Mouse (Mus musculus) liver, embryonic 16.5 days (tissue): ENCODE data around the gene Rbm26. TPM values are rescaled to one million over a fixed set of nuclear protein-coding genes. Genes with fewer than 3 reads are reported as not detected.

Experiments used
- ATAC-seq: fragments of 200-750 bp; cut with Nextera tagmentation; 2 replicates; pipeline ENCODE4 v1.8.0; 2017; ENCODE audit warnings: low read depth, mild to moderate bottlenecking, moderate number of reproducible peaks, moderate library complexity
- H3K27ac ChIP-seq: fragments of 300-500 bp; sonication (generic); 2 replicates; pipeline ENCODE4 v1.5.1; 2014; ENCODE audit warnings: mild to moderate bottlenecking, low read length
- H3K27me3 ChIP-seq: fragments of 300-500 bp; sonication (generic); 2 replicates; pipeline ENCODE4 v1.6.1; 2014; ENCODE audit warnings: low read depth, low read length, mixed read lengths; ENCODE audit not compliant: control insufficient read depth, insufficient read depth
- H3K36me3 ChIP-seq: fragments of 300-500 bp; sonication (generic); 2 replicates; pipeline ENCODE4 v1.6.1; 2014; ENCODE audit warnings: mild to moderate bottlenecking; ENCODE audit not compliant: control insufficient read depth, insufficient read depth
- H3K4me1 ChIP-seq: fragments of 300-500 bp; sonication (generic); 2 replicates; pipeline ENCODE4 v1.6.1; 2014; ENCODE audit warnings: low read depth, low read length, mixed read lengths; ENCODE audit not compliant: control insufficient read depth
- H3K4me2 ChIP-seq: fragments of 300-500 bp; sonication (generic); 2 replicates; pipeline ENCODE4 v1.6.1; 2014; ENCODE audit warnings: low read depth, low read length, mixed read lengths
- H3K4me3 ChIP-seq: fragments of 300-500 bp; sonication (generic); 2 replicates; pipeline ENCODE4 v1.5.1; 2014; ENCODE audit warnings: low read depth, mild to moderate bottlenecking, low read length
- H3K9ac ChIP-seq: fragments of 300-500 bp; sonication (generic); 2 replicates; pipeline ENCODE4 v1.6.1; 2014; ENCODE audit warnings: low read depth, low read length
- H3K9me3 ChIP-seq: fragments of 300-500 bp; sonication (generic); replicated peaks from 2 replicates; pipeline ENCODE4 v1.6.1; 2016; ENCODE audit warnings: low read length; ENCODE audit not compliant: control insufficient read depth
- WGBS: fragments of 180-500 bp; shearing (Covaris S2); extraction: QIAGEN DNeasy Blood & Tissue Kit; methylation state at CpG from one replicate; pipeline ENCODE4 v1.1.7; 2014; ENCODE audit not compliant: insufficient replicate concordance; 5-methylcytosine and 5-hydroxymethylcytosine counted together
- polyA plus RNA-seq: library from polyadenylated mRNA; unstranded; fragments of >200 nt; fragmentation: Nextera tagmentation; extraction: Ambion mirVana; gene quantifications from 2 replicates; pipeline ENCODE4 v1.2.1, GENCODE M21; 2015

The Rbm26 gene
- polyA plus RNA-seq, 1 experiment from 2014 or later, result 6.9 TPM

- no peak overlapping the region for H3K4me3 ChIP-seq
- WGBS, result 85% methylated on average over 7 of the region's 7 CpGs
- H3K27ac ChIP-seq, result no peak overlapping the region
- H3K4me2 ChIP-seq, result no peak overlapping the region
- H3K9ac ChIP-seq, result no peak overlapping the region
- H3K36me3 ChIP-seq, result no peaks in the 10 kb centered on the region
- H3K9me3 ChIP-seq, result no peaks in the 10 kb centered on the region
- ATAC-seq, result no peak
- no peaks in the 10 kb centered on the region for H3K27me3 ChIP-seq
- H3K4me1 ChIP-seq, result no peaks in the 10 kb centered on the region
Observed at GRCm38 (mm10) chr14:105074376-105074775, 102.8 kb downstream of the Rbm26 start.

GRCm38 (mm10) chr14:105071010-105071509 lies 106.1 kb downstream of the Rbm26 start:
- H3K4me3 ChIP-seq, result no peak overlapping the region
- H3K4me1 ChIP-seq, result no peaks in the 10 kb centered on the region
- 55% methylated on average over 14 of the region's 14 CpGs for WGBS
- no peak overlapping the region for H3K27ac ChIP-seq
- H3K27me3 ChIP-seq, result no peaks in the 10 kb centered on the region
- H3K9ac ChIP-seq, result no peak overlapping the region
- no peak overlapping the region for H3K4me2 ChIP-seq
- no peaks in the 10 kb centered on the region for H3K9me3 ChIP-seq
- H3K36me3 ChIP-seq, result no peaks in the 10 kb centered on the region
- ATAC-seq, result no peak

GRCm38 (mm10) chr14:105070258-105071009 lies 106.7 kb downstream of the Rbm26 start:
- no peak overlapping the region for H3K9ac ChIP-seq
- H3K4me3 ChIP-seq, result no peak overlapping the region
- no peak for ATAC-seq
- no peaks in the 10 kb centered on the region for H3K9me3 ChIP-seq
- H3K4me1 ChIP-seq, result no peaks in the 10 kb centered on the region
- no peak overlapping the region for H3K27ac ChIP-seq
- WGBS, result 64% methylated on average over 11 of the region's 11 CpGs
- no peaks in the 10 kb centered on the region for H3K36me3 ChIP-seq
- H3K4me2 ChIP-seq, result no peak overlapping the region
- no peaks in the 10 kb centered on the region for H3K27me3 ChIP-seq

- no peaks in the 10 kb centered on the region for H3K9me3 ChIP-seq
- H3K36me3 ChIP-seq, result no peaks in the 10 kb centered on the region
- H3K27ac ChIP-seq, result no peak overlapping the region
- no peaks in the 10 kb centered on the region for H3K4me1 ChIP-seq
- H3K4me2 ChIP-seq, result no peak overlapping the region
- H3K27me3 ChIP-seq, result no peaks in the 10 kb centered on the region
- 68% methylated on average over 5 of the region's 5 CpGs for WGBS
- no peak overlapping the region for H3K9ac ChIP-seq
- no peak for ATAC-seq
- H3K4me3 ChIP-seq, result no peak overlapping the region
Observed at GRCm38 (mm10) chr14:105068060-105068459, 109.1 kb downstream of the Rbm26 start.

- Histone ChIP-seq H3K9me3 (no peaks in the 10 kb centered on the region), H3K4me1 (no peaks in the 10 kb centered on the region), H3K27me3 (no peaks in the 10 kb centered on the region), H3K4me2 (no peak overlapping the region), H3K27ac (no peak overlapping the region), H3K36me3 (no peaks in the 10 kb centered on the region), H3K9ac (no peak overlapping the region), H3K4me3 (no peak overlapping the region)
- ATAC-seq, result no peak
- WGBS, result 66% methylated on average over 1 of the region's 1 CpGs
Observed at GRCm38 (mm10) chr14:105064243-105064642, 112.9 kb downstream of the Rbm26 start.

- no peak overlapping the region for H3K9ac ChIP-seq
- no peak overlapping the region for H3K4me3 ChIP-seq
- no peaks in the 10 kb centered on the region for H3K4me1 ChIP-seq
- WGBS, result 79% methylated on average over 2 of the region's 2 CpGs
- H3K27ac ChIP-seq, result no peak overlapping the region
- H3K9me3 ChIP-seq, result no peaks in the 10 kb centered on the region
- no peaks in the 10 kb centered on the region for H3K27me3 ChIP-seq
- ATAC-seq, result no peak
- no peaks in the 10 kb centered on the region for H3K36me3 ChIP-seq
- H3K4me2 ChIP-seq, result no peak overlapping the region
Observed at GRCm38 (mm10) chr14:105061230-105061629, 115.9 kb downstream of the Rbm26 start.

- H3K4me3 ChIP-seq, result no peak overlapping the region
- no peak for ATAC-seq
- H3K9ac ChIP-seq, result no peak overlapping the region
- H3K27ac ChIP-seq, result no peak overlapping the region
- H3K36me3 ChIP-seq, result no peaks in the 10 kb centered on the region
- H3K27me3 ChIP-seq, result no peaks in the 10 kb centered on the region
- no peaks in the 10 kb centered on the region for H3K9me3 ChIP-seq
- H3K4me1 ChIP-seq, result no peaks in the 10 kb centered on the region
- H3K4me2 ChIP-seq, result no peak overlapping the region
Observed at GRCm38 (mm10) chr14:105057934-105058333, 119.2 kb downstream of the Rbm26 start.

Other genes starting within 250 kb of the Rbm26 start
- 26.5 and 26.7 TPM in 2 replicates for gene Ndfip2, start 81.2 kb upstream of the Rbm26 start, polyA plus RNA-seq